Mouse (Mus musculus): Measurements from ENCODE around the gene Ccl20.

GRCm38 (mm10) chr1:83117661-83118060, 1.1 kb downstream of the Ccl20 start:
- no peak for TF ChIP-seq CTCF (IDR thresholded peaks at IDR 0.05; ENCODE audit: low read depth, low read length)
- TF ChIP-seq POLR2A (IDR thresholded peaks at IDR 0.05; ENCODE audit: borderline replicate concordance, low read depth, low read length) = no peak

All from bone marrow macrophage, adult 2 months (primary cell).